Mouse (Mus musculus) lung, embryonic 16.5 days (tissue): ENCODE results near the gene Cyp4f13. TPM values are rescaled to one million over a fixed set of nuclear protein-coding genes. Genes with fewer than 3 reads are reported as not detected.
A peak's percentile ranks its signal among the peaks of the same experiment; 100 is the strongest.

ENCODE experiments used
- ATAC-seq: fragments of 200-750 bp; cut with Nextera tagmentation; 2 replicates; pipeline ENCODE4 v1.8.0; 2017; ENCODE audit warnings: low read depth, mild to moderate bottlenecking, moderate library complexity
- H3K27ac ChIP-seq: fragments of 300-500 bp; sonication (generic); 2 replicates; pipeline ENCODE4 v1.5.1; 2014; ENCODE audit warnings: mild to moderate bottlenecking, control low read depth, low read length
- H3K27me3 ChIP-seq: fragments of 300-500 bp; sonication (generic); 2 replicates; pipeline ENCODE4 v1.6.1; 2014; ENCODE audit warnings: low read depth, low read length, mixed read lengths; ENCODE audit not compliant: control insufficient read depth, insufficient read depth
- H3K36me3 ChIP-seq: fragments of 300-500 bp; sonication (generic); 2 replicates; pipeline ENCODE4 v1.6.1; 2014; ENCODE audit warnings: low read length; ENCODE audit not compliant: control insufficient read depth, insufficient read depth
- H3K4me1 ChIP-seq: fragments of 300-500 bp; sonication (generic); replicated peaks from 2 replicates; pipeline ENCODE4 v1.6.1; 2014; ENCODE audit warnings: low read length, mixed read lengths; ENCODE audit not compliant: control insufficient read depth, insufficient read depth
- H3K4me2 ChIP-seq: fragments of 300-500 bp; sonication (generic); 2 replicates; pipeline ENCODE4 v1.6.1; 2014; ENCODE audit warnings: low read depth, low read length, control low read depth
- H3K4me3 ChIP-seq: fragments of 300-500 bp; sonication (generic); 2 replicates; pipeline ENCODE4 v1.5.1; 2014; ENCODE audit warnings: mild to moderate bottlenecking, low read length, control low read depth
- H3K9ac ChIP-seq: fragments of 300-500 bp; sonication (generic); 2 replicates; pipeline ENCODE4 v1.6.1; 2014; ENCODE audit warnings: low read length, control low read depth
- H3K9me3 ChIP-seq: fragments of 300-500 bp; sonication (generic); 2 replicates; pipeline ENCODE4 v1.6.1; 2016; ENCODE audit warnings: low read length; ENCODE audit not compliant: control insufficient read depth
- WGBS: fragments of 180-500 bp; shearing (Covaris S2); extraction: QIAGEN DNeasy Blood & Tissue Kit; methylation state at CpG from one replicate; pipeline ENCODE4 v1.1.7; 2014; 5-methylcytosine and 5-hydroxymethylcytosine counted together
- polyA plus RNA-seq: library from polyadenylated mRNA; unstranded; fragments of >200 nt; fragmentation: Nextera tagmentation; extraction: Ambion mirVana; gene quantifications from 2 replicates; pipeline ENCODE4 v1.2.1, GENCODE M21; 2015

Cyp4f13 gene
- polyA plus RNA-seq, 1 experiment from 2014 or later = 11.6 TPM

DNA sequence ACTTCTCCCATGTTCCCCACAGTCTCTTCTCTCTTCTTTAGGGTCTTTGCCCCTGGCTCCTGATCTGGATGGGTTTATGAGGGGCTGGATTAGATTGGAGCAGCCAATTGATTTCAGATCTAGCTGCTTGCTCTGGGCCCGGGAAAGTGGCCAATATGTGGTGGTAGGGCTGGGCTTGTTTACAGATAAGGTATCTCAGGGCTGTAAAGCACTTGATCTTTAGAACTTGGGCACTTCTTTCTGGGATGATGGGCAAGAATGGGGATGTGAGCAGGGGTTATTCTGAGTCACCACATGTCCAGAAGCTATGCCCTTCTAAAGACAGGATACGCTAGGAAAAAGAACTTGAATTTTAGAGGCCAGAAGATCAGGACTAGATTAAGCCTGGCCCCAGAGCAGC lies 28.1 kb downstream of the Cyp4f13 start:
- Histone ChIP-seq H3K9me3 (no peaks in the 10 kb centered on the region), H3K4me3 (no peak overlapping the region), H3K4me1 (no peaks in the 10 kb centered on the region), H3K4me2 (no peak overlapping the region), H3K9ac (no peak overlapping the region), H3K36me3 (no peaks in the 10 kb centered on the region), H3K27me3 (no peaks in the 10 kb centered on the region), H3K27ac (no peak overlapping the region)
- WGBS = 53% methylated on average over 2 of the region's 2 CpGs
- ATAC-seq = no peak

DNA sequence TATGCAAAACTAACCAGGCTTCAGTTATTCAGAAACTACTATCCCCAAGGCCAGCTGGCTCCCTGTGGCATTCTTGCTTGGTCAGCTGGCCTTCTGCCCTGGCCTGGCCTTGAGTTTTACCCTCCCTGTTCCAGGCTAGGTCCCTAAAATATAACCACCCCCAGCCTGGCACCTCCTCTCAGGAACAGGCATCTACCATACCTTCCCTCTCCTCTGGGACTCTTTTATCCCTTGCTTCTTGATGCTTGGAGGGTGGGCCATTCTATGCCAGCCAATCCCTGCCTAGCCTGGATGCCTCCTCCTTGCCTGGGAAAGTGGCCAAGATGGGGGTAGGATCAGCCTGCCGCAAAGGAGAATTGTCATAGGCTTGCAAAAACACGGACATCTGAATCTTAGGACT lies 30.1 kb downstream of the Cyp4f13 start, which contains the start of gene Cyp4f14:
Cyp4f14 (minus strand) TSS at position 212 of the 400 bp plus-strand sequence.
- H3K9ac ChIP-seq = no peak within 1 kb of the TSS
- no peaks in the 10 kb centered on the region for H3K4me1 ChIP-seq
- no peak for ATAC-seq
- no peak within 1 kb of the TSS for H3K4me3 ChIP-seq
- H3K27ac ChIP-seq = no peak within 1 kb of the TSS
- WGBS = 37% methylated on average over 2 of the region's 2 CpGs
- no peak within 1 kb of the TSS for H3K4me2 ChIP-seq
- no peaks in the 10 kb centered on the region for H3K27me3 ChIP-seq
- H3K9me3 ChIP-seq = no peaks in the 10 kb centered on the region
- no peaks in the 10 kb centered on the region for H3K36me3 ChIP-seq

DNA sequence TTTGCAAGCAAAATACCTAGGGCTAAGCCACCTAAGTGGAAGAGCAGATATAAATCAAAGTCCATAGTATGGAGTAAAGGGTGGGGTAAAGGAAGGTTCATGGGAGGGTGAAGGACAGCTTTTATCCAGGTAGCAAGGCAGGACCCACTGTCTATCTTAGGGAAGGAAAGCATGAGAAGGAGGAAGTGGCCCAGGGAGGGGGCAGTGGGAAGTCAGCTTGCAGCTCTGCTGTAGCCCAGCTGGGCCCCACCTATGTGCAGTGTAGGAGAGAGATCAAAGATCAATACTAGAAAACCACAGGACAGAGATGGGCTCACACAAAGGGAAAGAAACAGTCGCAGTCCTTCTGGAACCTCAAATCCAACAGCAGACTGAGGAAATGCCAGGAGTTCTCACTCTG lies 31.1 kb downstream of the Cyp4f13 start:
- Histone ChIP-seq H3K9me3 (no peaks in the 10 kb centered on the region), H3K27me3 (no peaks in the 10 kb centered on the region), H3K9ac (no peak overlapping the region), H3K4me2 (no peak overlapping the region), H3K4me3 (no peak overlapping the region), H3K27ac (no peak overlapping the region), H3K4me1 (no peaks in the 10 kb centered on the region), H3K36me3 (no peaks in the 10 kb centered on the region)
- WGBS = 82% methylated on average over 1 of the region's 1 CpGs
- no peak for ATAC-seq

DNA sequence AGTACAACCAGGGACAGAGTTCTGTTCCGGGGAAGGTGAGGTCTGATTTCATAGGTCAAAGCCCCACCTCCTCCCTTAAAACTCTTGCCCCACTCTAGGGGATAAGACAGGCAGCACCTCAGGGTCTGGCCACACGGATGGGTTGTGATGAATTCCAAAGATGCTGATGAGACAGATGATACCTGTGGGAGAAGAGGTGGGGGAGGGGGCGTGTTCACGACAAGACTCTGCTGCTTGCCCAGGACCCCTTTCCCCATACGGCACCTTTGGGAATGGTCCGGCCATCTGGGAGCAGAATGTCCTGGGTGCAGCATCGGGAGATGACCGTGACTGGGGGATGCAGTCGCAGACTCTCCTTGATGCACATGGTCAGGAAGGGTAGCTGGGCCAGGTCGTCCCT lies 41.0 kb downstream of the Cyp4f13 start:
- H3K9ac ChIP-seq = no peak overlapping the region
- no peaks in the 10 kb centered on the region for H3K4me1 ChIP-seq
- WGBS = 70% methylated on average over 10 of the region's 10 CpGs
- no peak overlapping the region for H3K4me3 ChIP-seq
- H3K9me3 ChIP-seq = no peaks in the 10 kb centered on the region
- H3K4me2 ChIP-seq = no peak overlapping the region
- H3K27me3 ChIP-seq = no peaks in the 10 kb centered on the region
- ATAC-seq = no peak
- no peak overlapping the region for H3K27ac ChIP-seq
- no peaks in the 10 kb centered on the region for H3K36me3 ChIP-seq

DNA sequence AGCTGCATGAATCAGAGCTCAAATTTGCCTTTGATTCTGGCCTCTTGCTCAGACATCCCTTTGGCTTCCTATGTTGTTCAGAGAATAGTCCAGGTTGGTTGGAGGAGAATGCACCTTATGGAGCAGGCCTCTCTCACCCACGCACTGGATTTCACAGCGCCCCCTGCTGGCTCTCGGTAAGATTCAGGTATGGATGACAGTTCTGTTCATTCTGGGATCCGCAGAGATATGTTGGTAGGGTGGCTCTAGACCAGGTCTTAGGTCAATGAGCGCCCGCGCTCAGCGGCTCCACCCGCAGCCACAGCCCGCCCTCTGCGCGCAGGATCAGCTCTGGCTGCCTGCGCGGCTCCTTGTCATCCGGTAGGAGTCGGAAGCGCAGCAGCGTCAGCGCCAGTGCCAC lies 42.0 kb downstream of the Cyp4f13 start:
- H3K9ac ChIP-seq = no peak overlapping the region
- no peak overlapping the region for H3K4me3 ChIP-seq
- H3K4me2 ChIP-seq = peak overlapping the region; percentile 41; the same call in 1 of the 2 replicates
- no peaks in the 10 kb centered on the region for H3K4me1 ChIP-seq
- WGBS = 11% methylated on average over 19 of the region's 19 CpGs
- H3K9me3 ChIP-seq = no peaks in the 10 kb centered on the region
- H3K27me3 ChIP-seq = no peaks in the 10 kb centered on the region
- no peak for ATAC-seq
- no peaks in the 10 kb centered on the region for H3K36me3 ChIP-seq
- H3K27ac ChIP-seq = no peak overlapping the region

DNA sequence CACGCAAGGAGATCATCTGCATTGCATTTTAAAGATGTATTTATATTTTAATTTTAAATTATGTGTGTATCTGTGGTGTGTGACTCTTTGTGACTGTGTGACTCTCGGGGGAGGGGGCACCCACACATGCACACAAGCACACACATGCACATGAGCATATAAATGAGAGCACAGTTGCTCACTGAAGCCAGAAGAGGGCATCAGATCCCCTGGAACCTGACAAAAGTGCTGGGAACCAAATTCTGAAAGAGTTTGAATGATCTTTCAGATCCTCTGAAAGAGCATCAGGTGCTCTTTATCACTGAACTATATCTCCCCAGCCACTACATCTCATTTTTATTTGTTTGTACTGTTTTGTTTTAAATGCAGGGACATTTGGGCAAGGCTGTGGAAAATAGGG lies 42.8 kb downstream of the Cyp4f13 start:
- Histone ChIP-seq H3K27ac (no peak overlapping the region), H3K36me3 (no peaks in the 10 kb centered on the region), H3K9me3 (no peaks in the 10 kb centered on the region), H3K27me3 (no peaks in the 10 kb centered on the region), H3K4me1 (no peaks in the 10 kb centered on the region), H3K4me3 (no peak overlapping the region), H3K9ac (no peak overlapping the region), H3K4me2 (no peak overlapping the region)
- ATAC-seq = no peak
- 54% methylated on average over 2 of the region's 2 CpGs for WGBS

DNA sequence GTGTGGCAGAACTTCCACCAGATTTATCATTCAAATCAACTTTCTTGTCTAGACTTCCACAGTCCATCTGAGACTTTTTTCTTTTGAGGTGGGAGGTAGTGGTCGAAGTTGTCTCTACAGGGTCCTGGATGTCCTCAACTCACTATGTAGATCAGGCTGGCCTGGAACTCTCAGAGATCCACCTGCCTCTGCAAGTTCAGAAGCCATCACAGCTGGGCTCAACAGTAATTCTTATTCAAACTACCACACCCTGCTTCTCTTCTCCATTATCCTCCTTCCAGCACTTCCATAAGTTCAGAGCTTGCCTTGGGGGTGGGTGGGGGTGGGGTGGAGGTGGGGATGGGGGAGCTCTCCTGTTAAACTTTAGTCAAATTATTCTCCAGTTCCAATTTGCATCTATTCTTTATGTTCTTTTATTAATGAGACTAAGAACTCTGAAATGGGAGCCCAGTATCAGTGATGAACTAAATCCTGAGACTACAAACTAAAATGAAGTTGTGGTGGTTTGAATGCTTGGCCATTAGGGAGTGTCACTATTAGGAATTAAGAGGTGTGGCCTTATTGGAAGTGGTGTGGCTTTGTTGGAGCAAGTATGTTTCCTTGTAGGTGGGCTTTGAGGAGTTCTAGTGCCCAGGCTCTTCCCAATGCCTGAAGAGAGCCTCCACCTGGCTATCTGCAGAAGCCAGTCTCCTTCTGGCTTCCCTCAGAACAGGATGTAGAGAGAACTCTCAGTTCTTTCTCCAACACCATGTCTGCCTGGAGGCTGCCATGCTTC lies 45.3 kb downstream of the Cyp4f13 start:
- H3K4me3 ChIP-seq = no peak overlapping the region
- no peaks in the 10 kb centered on the region for H3K4me1 ChIP-seq
- no peaks in the 10 kb centered on the region for H3K9me3 ChIP-seq
- H3K27me3 ChIP-seq = no peaks in the 10 kb centered on the region
- H3K9ac ChIP-seq = no peak overlapping the region
- 56% methylated on average over 1 of the region's 1 CpGs for WGBS
- H3K27ac ChIP-seq = no peak overlapping the region
- H3K4me2 ChIP-seq = no peak overlapping the region
- no peak for ATAC-seq
- H3K36me3 ChIP-seq = no peaks in the 10 kb centered on the region

DNA sequence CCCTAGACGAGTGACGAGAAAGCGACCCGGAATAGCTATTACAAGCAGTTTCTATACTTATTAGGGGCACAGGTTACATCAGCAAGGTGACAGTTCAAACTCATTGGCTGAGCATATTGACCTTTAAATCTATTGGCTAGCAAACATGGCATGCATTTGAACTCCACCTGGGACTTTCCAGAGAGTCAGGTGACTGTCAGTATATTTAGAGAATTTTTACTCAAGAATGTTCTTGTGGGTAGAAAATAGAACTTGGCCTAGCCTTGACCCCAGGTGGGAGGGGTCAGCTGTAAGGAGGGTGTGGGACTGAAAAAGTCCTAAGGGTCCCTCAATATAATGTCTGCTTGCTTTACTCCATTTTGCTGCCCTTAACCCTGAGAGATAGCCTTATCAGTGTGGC lies 51.8 kb downstream of the Cyp4f13 start:
- H3K27ac ChIP-seq = no peak overlapping the region
- no peaks in the 10 kb centered on the region for H3K9me3 ChIP-seq
- no peaks in the 10 kb centered on the region for H3K27me3 ChIP-seq
- 89% methylated on average over 4 of the region's 4 CpGs for WGBS
- no peak for ATAC-seq
- H3K36me3 ChIP-seq = no peaks in the 10 kb centered on the region
- H3K4me1 ChIP-seq = peaks cover 2% of the 10 kb centered on the region
- H3K4me3 ChIP-seq = no peak overlapping the region
- H3K4me2 ChIP-seq = no peak overlapping the region
- no peak overlapping the region for H3K9ac ChIP-seq

DNA sequence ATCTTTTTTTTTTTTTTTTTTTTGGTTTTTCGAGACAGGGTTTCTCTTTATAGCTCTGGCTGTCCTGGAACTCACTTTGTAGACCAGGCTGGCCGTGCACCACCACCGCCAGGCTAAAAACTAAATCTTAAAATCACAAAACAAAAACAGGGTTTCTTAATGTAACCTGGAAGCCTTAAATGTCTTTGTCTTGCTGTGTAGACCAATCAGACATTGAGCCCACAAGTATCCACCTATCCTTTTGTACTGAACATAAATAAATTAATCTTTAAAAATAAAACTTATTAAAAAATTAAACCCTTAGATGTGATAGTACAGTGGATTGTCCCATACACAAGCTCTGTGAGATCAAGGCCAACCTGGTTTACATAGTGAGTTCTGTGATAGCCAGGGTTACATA lies 53.3 kb downstream of the Cyp4f13 start:
- Histone ChIP-seq H3K27ac (no peak overlapping the region), H3K4me3 (no peak overlapping the region), H3K9me3 (no peaks in the 10 kb centered on the region), H3K9ac (no peak overlapping the region), H3K36me3 (no peaks in the 10 kb centered on the region), H3K4me2 (no peak overlapping the region), H3K4me1 (peaks cover 7% of the 10 kb centered on the region), H3K27me3 (no peaks in the 10 kb centered on the region)
- WGBS = 81% methylated on average over 3 of the region's 3 CpGs
- ATAC-seq = no peak
